Mouse (Mus musculus) neural tube, embryonic 11.5 days (tissue): ENCODE data around the gene Anapc10. TPM values are rescaled to one million over a fixed set of nuclear protein-coding genes. Genes with fewer than 3 reads are reported as not detected.
"Not testable (repeated sequence)": the region's sequence is repeated elsewhere in the genome, so short reads cannot be mapped to it uniquely, and the experiment has no call there.

Experiments
- ATAC-seq: fragments of 200-750 bp; cut with Nextera tagmentation; 2 replicates; pipeline ENCODE4 v1.8.0; 2017; ENCODE audit warnings: moderate number of reproducible peaks, mild to moderate bottlenecking, moderate TSS enrichment, moderate library complexity; ENCODE audit not compliant: insufficient read depth, low FRiP score, low TSS enrichment
- DNase-seq: peaks from one replicate; pipeline ENCODE4 v3.0.0-alpha.2; 2015; ENCODE audit warnings: low spot score
- H3K27ac ChIP-seq: fragments of 300-500 bp; sonication (generic); 2 replicates; pipeline ENCODE4 v1.5.1; 2014; ENCODE audit warnings: low read depth, mild to moderate bottlenecking, low read length
- H3K27me3 ChIP-seq: fragments of 300-500 bp; sonication (generic); 2 replicates; pipeline ENCODE4 v1.6.1; 2014; ENCODE audit warnings: mild to moderate bottlenecking, low read length, mixed read lengths; ENCODE audit not compliant: control insufficient read depth, insufficient read depth
- H3K36me3 ChIP-seq: fragments of 300-500 bp; sonication (generic); 2 replicates; pipeline ENCODE4 v1.6.1; 2014; ENCODE audit warnings: mild to moderate bottlenecking, low read length, moderate library complexity, mixed read lengths; ENCODE audit not compliant: control insufficient read depth, insufficient read depth
- H3K4me1 ChIP-seq: fragments of 300-500 bp; sonication (generic); 2 replicates; pipeline ENCODE4 v1.6.1; 2014; ENCODE audit warnings: low read length, mixed read lengths; ENCODE audit not compliant: control insufficient read depth, insufficient read depth
- H3K4me2 ChIP-seq: fragments of 300-500 bp; sonication (generic); 2 replicates; pipeline ENCODE4 v1.6.1; 2014; ENCODE audit warnings: low read depth, mild to moderate bottlenecking, moderate library complexity
- H3K4me3 ChIP-seq: fragments of 300-500 bp; sonication (generic); 2 replicates; pipeline ENCODE4 v1.5.1; 2014; ENCODE audit warnings: low read depth, low read length
- H3K9ac ChIP-seq: fragments of 300-500 bp; sonication (generic); 2 replicates; pipeline ENCODE4 v1.6.1; 2014; ENCODE audit warnings: mild to moderate bottlenecking, low read length
- H3K9me3 ChIP-seq: fragments of 300-500 bp; sonication (generic); 2 replicates; pipeline ENCODE4 v1.6.1; 2016; ENCODE audit warnings: low read length; ENCODE audit not compliant: control insufficient read depth
- WGBS: fragments of 180-500 bp; shearing (Covaris S2); extraction: QIAGEN DNeasy Blood & Tissue Kit; methylation state at CpG from one replicate; pipeline ENCODE4 v1.1.7; 2014; 5-methylcytosine and 5-hydroxymethylcytosine counted together
- polyA plus RNA-seq: library from polyadenylated mRNA; unstranded; fragments of >200 nt; fragmentation: Nextera tagmentation; extraction: Ambion mirVana; gene quantifications from 2 replicates; pipeline ENCODE4 v1.2.1, GENCODE M21; 2014

The Anapc10 gene
- polyA plus RNA-seq, 1 experiment from 2014 or later, result 37.5 TPM

DNA sequence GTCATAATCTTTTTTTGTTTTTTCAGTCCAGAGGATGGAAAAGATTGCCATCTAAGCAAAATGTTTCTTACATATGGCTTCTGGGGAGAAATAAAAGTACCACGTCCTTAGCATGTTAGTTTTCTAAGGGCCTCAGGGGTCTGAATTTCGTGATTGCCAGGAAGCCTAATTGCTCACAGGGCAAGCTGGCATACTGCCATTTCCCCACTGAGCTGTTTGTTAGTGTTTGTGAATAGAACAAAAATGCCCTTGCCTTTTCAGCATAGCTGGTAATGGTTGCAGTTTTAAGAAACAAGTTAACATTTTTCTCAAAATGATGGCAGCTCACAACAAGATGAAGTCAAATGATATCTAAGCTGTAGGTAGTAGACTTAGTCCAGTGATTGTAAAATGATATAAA, 38.7 kb downstream of the Anapc10 start:
- H3K36me3 ChIP-seq, result no peaks in the 10 kb centered on the region
- H3K4me3 ChIP-seq, result no peak overlapping the region
- no peak overlapping the region for H3K9ac ChIP-seq
- no peaks in the 10 kb centered on the region for H3K4me1 ChIP-seq
- H3K27ac ChIP-seq, result no peak overlapping the region
- no peak for ATAC-seq
- H3K4me2 ChIP-seq, result no peak overlapping the region
- WGBS, result 78% methylated on average over 2 of the region's 2 CpGs
- H3K27me3 ChIP-seq, result no peaks in the 10 kb centered on the region
- DNase-seq, result no peak
- H3K9me3 ChIP-seq, result no peaks in the 10 kb centered on the region

DNA sequence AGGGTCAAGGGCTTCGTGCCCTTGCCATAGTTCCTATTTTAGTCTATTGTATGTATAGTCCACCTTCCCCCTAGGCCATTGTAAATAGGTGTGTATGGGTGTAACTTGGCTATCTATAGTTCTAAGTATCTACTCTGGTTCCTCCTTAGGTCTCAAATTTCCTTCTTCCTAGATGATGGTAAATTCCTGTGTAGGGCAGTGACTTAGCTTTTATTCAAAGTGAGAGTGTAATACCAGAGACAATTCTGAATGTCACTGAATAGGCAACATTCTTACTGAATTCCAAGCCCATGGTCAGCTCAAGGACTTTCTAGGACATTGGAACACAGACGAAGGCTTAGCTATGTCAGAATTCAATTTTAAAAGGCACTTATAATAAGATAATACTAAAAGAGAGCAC, 83.3 kb downstream of the Anapc10 start:
- WGBS, result 90% methylated on average over 2 of the region's 2 CpGs
- not testable (repeated sequence) for H3K9me3 ChIP-seq, ATAC-seq, H3K27ac ChIP-seq, H3K9ac ChIP-seq, H3K4me2 ChIP-seq, H3K36me3 ChIP-seq, H3K4me1 ChIP-seq, H3K27me3 ChIP-seq, DNase-seq, H3K4me3 ChIP-seq

DNA sequence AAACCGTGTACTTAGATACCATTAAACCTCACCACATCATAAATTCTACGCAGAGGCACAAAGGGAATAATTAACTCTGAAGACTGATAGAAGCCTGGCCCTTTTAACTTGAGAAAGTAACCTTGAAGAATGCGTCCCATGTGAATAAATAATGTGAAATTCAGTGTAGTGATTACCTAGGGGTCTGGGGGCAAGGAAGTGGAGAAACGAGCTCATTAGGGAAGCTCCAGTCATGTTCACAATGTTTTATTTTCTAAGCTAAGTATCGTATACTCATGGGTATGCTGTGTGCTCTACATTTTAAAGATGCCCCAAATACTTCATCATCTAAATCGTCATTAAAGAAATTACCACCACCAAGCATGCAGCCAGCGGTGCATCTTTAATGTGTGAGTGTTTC, 85.1 kb downstream of the Anapc10 start:
- Histone ChIP-seq H3K4me3 (no peak overlapping the region), H3K9me3 (no peaks in the 10 kb centered on the region), H3K4me2 (no peak overlapping the region), H3K27me3 (no peaks in the 10 kb centered on the region), H3K9ac (no peak overlapping the region), H3K27ac (no peak overlapping the region), H3K36me3 (no peaks in the 10 kb centered on the region), H3K4me1 (no peaks in the 10 kb centered on the region)
- 80% methylated on average over 7 of the region's 7 CpGs for WGBS
- DNase-seq (no peak), ATAC-seq (no peak)

DNA sequence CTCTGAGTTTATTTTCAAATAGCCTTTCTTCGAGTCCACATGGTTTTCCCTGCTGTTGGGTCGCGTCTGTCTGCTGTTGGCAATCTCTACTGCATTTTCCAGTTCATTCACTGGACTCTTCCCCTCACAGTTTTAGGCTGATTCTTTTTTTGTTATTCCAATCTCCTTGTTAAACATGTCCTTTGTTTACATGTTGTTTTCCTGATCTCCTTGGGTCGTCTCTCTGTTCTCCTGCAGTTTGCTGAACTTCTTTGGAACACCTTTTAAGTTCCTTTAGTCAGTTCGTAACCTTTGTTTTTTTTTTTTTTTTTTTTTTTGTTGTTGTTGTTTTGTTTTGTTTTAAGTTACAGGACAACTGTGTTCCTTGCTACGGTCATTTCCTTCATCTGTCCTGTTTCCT, 92.9 kb downstream of the Anapc10 start:
- ATAC-seq, result no peak
- no peak for DNase-seq
- 85% methylated on average over 6 of the region's 6 CpGs for WGBS
- no peak overlapping the region for H3K4me2 ChIP-seq
- no peaks in the 10 kb centered on the region for H3K36me3 ChIP-seq
- H3K27ac ChIP-seq, result no peak overlapping the region
- no peaks in the 10 kb centered on the region for H3K4me1 ChIP-seq
- no peak overlapping the region for H3K9ac ChIP-seq
- no peaks in the 10 kb centered on the region for H3K27me3 ChIP-seq
- no peak overlapping the region for H3K4me3 ChIP-seq
- no peaks in the 10 kb centered on the region for H3K9me3 ChIP-seq

DNA sequence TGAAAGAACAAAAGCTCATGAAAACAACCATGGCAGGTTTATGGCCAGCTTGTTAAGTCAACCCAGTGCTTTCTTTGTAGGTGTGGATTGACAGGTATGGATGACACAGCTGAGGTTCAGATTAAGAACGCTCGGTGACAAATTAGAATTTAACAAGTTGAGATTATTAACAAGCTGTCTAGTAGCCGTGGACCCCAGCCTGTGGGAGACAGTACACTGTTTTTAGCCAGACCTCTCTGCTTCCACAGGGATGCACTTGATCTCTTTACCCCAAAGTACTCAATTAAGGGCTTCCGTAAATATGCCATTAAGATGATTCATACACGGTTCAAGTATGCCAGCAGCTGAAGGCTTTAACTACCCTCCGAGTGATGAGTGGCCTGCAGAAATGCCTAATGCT, 95.4 kb downstream of the Anapc10 start:
- no peak for DNase-seq
- H3K4me2 ChIP-seq, result no peak overlapping the region

DNA sequence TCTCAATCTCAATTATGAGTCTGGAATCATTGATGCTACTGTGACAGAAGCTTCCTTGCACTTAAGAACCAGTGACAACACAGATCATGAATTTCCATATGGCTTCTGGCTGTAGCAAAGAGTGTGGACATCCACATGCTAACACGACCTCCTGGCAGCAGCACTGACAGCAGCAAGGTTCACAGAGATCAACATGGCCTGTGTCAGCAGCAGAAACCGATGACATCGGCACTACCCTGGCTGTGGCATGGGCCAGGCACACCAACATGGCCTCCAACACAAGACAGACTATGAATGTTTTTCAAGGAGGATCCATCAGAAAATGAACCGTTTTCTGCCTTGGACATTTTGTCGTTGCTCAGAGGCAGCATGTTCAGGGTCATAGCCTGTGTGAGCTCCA, 114.9 kb downstream of the Anapc10 start:
- ATAC-seq (no peak), DNase-seq (no peak)
- no peak overlapping the region for H3K27ac ChIP-seq
- H3K9ac ChIP-seq, result no peak overlapping the region
- no peaks in the 10 kb centered on the region for H3K9me3 ChIP-seq
- WGBS, result 93% methylated on average over 5 of the region's 5 CpGs
- H3K36me3 ChIP-seq, result no peaks in the 10 kb centered on the region
- H3K4me1 ChIP-seq, result no peaks in the 10 kb centered on the region
- no peak overlapping the region for H3K4me2 ChIP-seq
- no peaks in the 10 kb centered on the region for H3K27me3 ChIP-seq
- no peak overlapping the region for H3K4me3 ChIP-seq

More for the DNA sequence above, 95.4 kb downstream of the Anapc10 start:
- no peaks in the 10 kb centered on the region for H3K4me1 ChIP-seq
- no peak overlapping the region for H3K27ac ChIP-seq
- H3K9me3 ChIP-seq, result no peaks in the 10 kb centered on the region
- 44% methylated on average over 6 of the region's 6 CpGs for WGBS
- no peaks in the 10 kb centered on the region for H3K36me3 ChIP-seq
- no peaks in the 10 kb centered on the region for H3K27me3 ChIP-seq
- no peak overlapping the region for H3K4me3 ChIP-seq
- ATAC-seq, result no peak
- H3K9ac ChIP-seq, result no peak overlapping the region

Other genes starting within 250 kb of the Anapc10 start
- 25.8 and 26.5 TPM in 2 replicates for gene Otud4, start 72.2 kb upstream of the Anapc10 start, polyA plus RNA-seq
- gene Abce1, start 80 bp upstream of the Anapc10 start, polyA plus RNA-seq, result 135 and 144 TPM in 2 replicates